Mouse (Mus musculus) midbrain, embryonic 13.5 days (tissue): ENCODE data around the gene Pik3cg. TPM values are rescaled to one million over a fixed set of nuclear protein-coding genes. Genes with fewer than 3 reads are reported as not detected.

Experiments
- ATAC-seq: fragments of 200-750 bp; cut with Nextera tagmentation; 2 replicates; pipeline ENCODE4 v1.8.0; 2017; ENCODE audit warnings: mild to moderate bottlenecking, moderate TSS enrichment, moderate library complexity
- H3K27ac ChIP-seq: fragments of 300-500 bp; sonication (generic); 2 replicates; pipeline ENCODE4 v1.5.1; 2015; ENCODE audit warnings: inconsistent platforms, mild to moderate bottlenecking, moderate library complexity
- H3K27me3 ChIP-seq: fragments of 300-500 bp; sonication (generic); 2 replicates; pipeline ENCODE4 v1.6.1; 2015; ENCODE audit warnings: mild to moderate bottlenecking, inconsistent platforms
- H3K36me3 ChIP-seq: fragments of 300-500 bp; sonication (generic); 2 replicates; pipeline ENCODE4 v1.6.1; 2015; ENCODE audit warnings: mild to moderate bottlenecking, inconsistent platforms
- H3K4me1 ChIP-seq: fragments of 300-500 bp; sonication (generic); replicated peaks from 2 replicates; pipeline ENCODE4 v1.6.1; 2015; ENCODE audit warnings: inconsistent platforms
- H3K4me2 ChIP-seq: fragments of 300-500 bp; sonication (generic); replicated peaks from 2 replicates; pipeline ENCODE4 v1.6.1; 2015; ENCODE audit warnings: moderate library complexity, mild to moderate bottlenecking, inconsistent platforms
- H3K4me3 ChIP-seq: fragments of 300-500 bp; sonication (generic); replicated peaks from 2 replicates; pipeline ENCODE4 v1.5.1; 2015; ENCODE audit warnings: mild to moderate bottlenecking, inconsistent platforms
- H3K9ac ChIP-seq: fragments of 300-500 bp; sonication (generic); replicated peaks from 2 replicates; pipeline ENCODE4 v1.6.1; 2015; ENCODE audit warnings: mild to moderate bottlenecking, inconsistent platforms
- H3K9me3 ChIP-seq: fragments of 300-500 bp; sonication (generic); 2 replicates; pipeline ENCODE4 v1.6.1; 2016; ENCODE audit warnings: mild to moderate bottlenecking, inconsistent platforms
- WGBS: fragments of 180-500 bp; shearing (Covaris S2); methylation state at CpG from one replicate; pipeline ENCODE4 v1.1.7; 2015; 5-methylcytosine and 5-hydroxymethylcytosine counted together
- polyA plus RNA-seq: library from polyadenylated mRNA; unstranded; fragments of >200 nt; fragmentation: Nextera tagmentation; extraction: Ambion mirVana; gene quantifications from 2 replicates; pipeline ENCODE4 v1.2.1, GENCODE M21; 2015

The Pik3cg gene
- polyA plus RNA-seq, 1 experiment from 2014 or later: 1.3 TPM

GRCm38 (mm10) chr12:32174437-32174836 lies 34.0 kb downstream of the Pik3cg start:
- no peak overlapping the region for H3K4me3 ChIP-seq
- H3K9ac ChIP-seq: no peak overlapping the region
- no peak overlapping the region for H3K4me2 ChIP-seq
- no peak overlapping the region for H3K27ac ChIP-seq
- no peaks in the 10 kb centered on the region for H3K27me3 ChIP-seq
- WGBS: 94% methylated on average over 6 of the region's 6 CpGs
- no peaks in the 10 kb centered on the region for H3K9me3 ChIP-seq
- H3K36me3 ChIP-seq: no peaks in the 10 kb centered on the region
- ATAC-seq: no peak
- H3K4me1 ChIP-seq: no peaks in the 10 kb centered on the region

GRCm38 (mm10) chr12:32172826-32173225 lies 35.6 kb downstream of the Pik3cg start:
- Histone ChIP-seq H3K4me2 (no peak overlapping the region), H3K27ac (no peak overlapping the region), H3K27me3 (no peaks in the 10 kb centered on the region), H3K9me3 (no peaks in the 10 kb centered on the region), H3K4me3 (no peak overlapping the region), H3K4me1 (peaks cover 5% of the 10 kb centered on the region; the same call in 1 of the 2 replicates), H3K36me3 (no peaks in the 10 kb centered on the region), H3K9ac (no peak overlapping the region)
- 92% methylated on average over 7 of the region's 7 CpGs for WGBS
- no peak for ATAC-seq

DNA sequence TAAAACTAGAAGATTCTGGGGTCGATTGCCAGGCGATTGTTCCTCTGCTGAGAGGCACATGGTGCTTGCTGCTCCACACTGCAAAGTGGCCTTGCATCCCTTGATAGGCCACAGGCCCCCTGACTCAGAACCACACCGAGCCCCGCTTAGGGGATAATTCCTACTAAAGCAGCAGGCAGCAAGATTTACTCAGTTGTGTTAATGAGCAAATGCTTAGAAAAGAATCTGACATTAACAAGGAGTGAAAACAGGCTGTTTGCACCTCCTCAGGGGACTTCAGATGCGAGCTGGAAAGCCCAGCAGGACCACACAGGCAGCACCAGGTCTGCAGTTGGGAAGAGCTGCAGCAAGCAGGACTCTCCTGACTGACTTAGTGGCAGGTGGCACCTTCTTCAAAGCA lies 39.3 kb downstream of the Pik3cg start:
- peak overlapping the region; percentile 51; the same call in 1 of the 2 replicates for H3K27ac ChIP-seq
- no peak for ATAC-seq
- no peaks in the 10 kb centered on the region for H3K27me3 ChIP-seq
- H3K36me3 ChIP-seq: no peaks in the 10 kb centered on the region
- H3K9ac ChIP-seq: no peak overlapping the region
- WGBS: 13% methylated on average over 5 of the region's 5 CpGs
- H3K4me2 ChIP-seq: no peak overlapping the region
- H3K4me3 ChIP-seq: no peak overlapping the region
- no peaks in the 10 kb centered on the region for H3K9me3 ChIP-seq
- peaks cover 5% of the 10 kb centered on the region; the same call in 1 of the 2 replicates for H3K4me1 ChIP-seq

DNA sequence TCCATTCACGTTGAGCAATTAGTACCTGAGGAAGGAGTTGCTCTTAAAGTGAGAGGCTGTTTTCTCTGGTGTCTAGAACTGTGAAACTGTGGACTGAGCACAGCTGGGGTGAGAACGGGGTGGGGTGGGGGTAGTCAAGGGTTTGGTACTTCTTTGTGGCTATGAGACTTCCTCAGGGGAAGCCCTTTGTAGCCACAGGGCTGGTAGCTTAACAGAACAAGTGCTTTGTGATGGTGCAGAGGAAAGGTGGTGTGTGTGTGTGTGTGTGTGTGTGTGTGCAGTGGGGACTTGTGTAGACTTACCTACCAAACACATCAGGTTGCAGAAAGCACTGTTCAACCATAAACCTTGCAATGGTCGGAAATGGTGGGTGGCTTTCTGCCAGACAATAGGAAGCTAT lies 39.7 kb downstream of the Pik3cg start:
- H3K36me3 ChIP-seq: no peaks in the 10 kb centered on the region
- 24% methylated on average over 3 of the region's 3 CpGs for WGBS
- ATAC-seq: no peak

GRCm38 (mm10) chr12:32163706-32164105 lies 44.8 kb downstream of the Pik3cg start:
- H3K27me3 ChIP-seq: no peaks in the 10 kb centered on the region
- H3K4me1 ChIP-seq: peaks cover 4% of the 10 kb centered on the region
- H3K4me2 ChIP-seq: no peak overlapping the region
- H3K9ac ChIP-seq: no peak overlapping the region
- H3K36me3 ChIP-seq: no peaks in the 10 kb centered on the region
- H3K27ac ChIP-seq: no peak overlapping the region
- no peak overlapping the region for H3K4me3 ChIP-seq
- WGBS: 85% methylated on average over 2 of the region's 2 CpGs
- ATAC-seq: no peak
- H3K9me3 ChIP-seq: no peaks in the 10 kb centered on the region

More for the DNA sequence above, 39.7 kb downstream of the Pik3cg start:
- Histone ChIP-seq H3K4me3 (no peak overlapping the region), H3K4me1 (peaks cover 5% of the 10 kb centered on the region; the same call in 1 of the 2 replicates), H3K9ac (no peak overlapping the region), H3K9me3 (no peaks in the 10 kb centered on the region), H3K4me2 (no peak overlapping the region), H3K27ac (no peak overlapping the region), H3K27me3 (no peaks in the 10 kb centered on the region)

GRCm38 (mm10) chr12:32158757-32159156 lies 49.7 kb downstream of the Pik3cg start:
- WGBS: 16% methylated on average over 5 of the region's 5 CpGs
- ATAC-seq: peak; percentile 85
- Histone ChIP-seq H3K4me2 (no peak overlapping the region), H3K36me3 (no peaks in the 10 kb centered on the region), H3K27ac (0 out of 2 replicates have a peak overlapping the region, but pooled peaks have one; percentile 61), H3K9ac (no peak overlapping the region), H3K9me3 (no peaks in the 10 kb centered on the region), H3K4me1 (peaks cover 5% of the 10 kb centered on the region), H3K27me3 (no peaks in the 10 kb centered on the region), H3K4me3 (no peak overlapping the region)

DNA sequence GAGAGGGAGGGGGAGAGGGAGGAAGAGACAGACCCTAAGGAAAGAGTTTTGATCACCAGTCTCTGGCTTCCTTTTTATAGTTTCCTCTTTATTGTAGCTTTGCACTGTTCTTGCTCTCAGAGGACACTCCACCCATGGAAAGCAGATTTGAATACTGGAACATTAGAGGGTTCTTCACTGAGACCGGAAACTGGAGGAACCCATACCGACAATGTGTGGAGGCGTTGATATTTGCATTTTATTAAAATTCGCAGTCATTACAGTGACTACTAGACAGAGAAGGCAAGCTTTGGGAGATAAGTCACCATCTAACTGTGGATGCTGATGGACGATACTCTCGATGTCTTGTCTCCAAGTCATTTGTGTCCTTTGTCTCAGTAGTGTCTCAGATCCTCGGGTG lies 61.9 kb downstream of the Pik3cg start:
- Histone ChIP-seq H3K9me3 (no peaks in the 10 kb centered on the region), H3K36me3 (no peaks in the 10 kb centered on the region), H3K27ac (no peak overlapping the region), H3K4me3 (no peak overlapping the region), H3K9ac (no peak overlapping the region), H3K4me2 (no peak overlapping the region), H3K27me3 (no peaks in the 10 kb centered on the region), H3K4me1 (no peaks in the 10 kb centered on the region)
- ATAC-seq: no peak
- 93% methylated on average over 7 of the region's 7 CpGs for WGBS

DNA sequence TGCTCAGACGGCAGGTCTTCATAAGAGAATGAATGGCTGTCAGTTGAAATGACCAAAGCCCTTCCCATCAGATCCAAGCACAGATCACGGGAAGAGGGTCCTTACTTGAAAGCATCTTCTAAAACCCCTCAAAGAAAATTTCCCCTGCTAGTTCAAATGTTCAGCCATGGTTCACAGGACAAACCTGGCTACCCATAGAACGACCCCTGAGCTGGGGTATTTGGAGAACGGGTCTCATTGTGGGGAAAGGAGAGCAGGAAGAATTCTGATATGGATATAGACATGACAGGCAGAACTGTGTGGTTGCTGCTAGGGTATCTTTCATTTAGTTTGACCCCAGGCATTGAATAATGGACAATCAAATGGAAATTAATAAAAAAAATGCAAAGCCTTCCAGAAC lies 62.8 kb downstream of the Pik3cg start:
- no peaks in the 10 kb centered on the region for H3K4me1 ChIP-seq
- ATAC-seq: no peak
- H3K27me3 ChIP-seq: no peaks in the 10 kb centered on the region
- no peak overlapping the region for H3K27ac ChIP-seq
- WGBS: 86% methylated on average over 4 of the region's 4 CpGs
- no peak overlapping the region for H3K9ac ChIP-seq
- no peak overlapping the region for H3K4me3 ChIP-seq
- no peaks in the 10 kb centered on the region for H3K9me3 ChIP-seq
- no peak overlapping the region for H3K4me2 ChIP-seq
- no peaks in the 10 kb centered on the region for H3K36me3 ChIP-seq

DNA sequence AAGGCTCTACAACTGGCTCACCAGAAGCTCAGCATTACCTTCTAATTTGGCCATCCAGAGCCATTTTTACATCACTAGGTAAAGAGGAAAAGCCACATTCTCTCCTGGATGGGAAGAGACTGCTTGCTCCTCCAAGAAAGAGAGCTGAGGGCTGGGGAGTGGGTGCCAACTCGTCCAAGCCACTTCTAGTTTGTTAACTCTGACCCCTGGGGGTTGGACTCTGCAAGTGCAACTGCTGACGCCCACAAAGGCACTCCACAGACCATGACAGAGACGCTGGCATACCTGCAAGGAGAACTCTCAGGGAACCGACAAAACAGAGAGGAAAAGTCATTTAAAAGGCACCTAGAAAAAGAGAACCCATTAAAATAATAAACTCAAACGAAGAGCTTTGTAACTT lies 63.9 kb downstream of the Pik3cg start:
- H3K27me3 ChIP-seq: no peaks in the 10 kb centered on the region
- H3K27ac ChIP-seq: no peak overlapping the region
- 3% methylated on average over 5 of the region's 5 CpGs for WGBS
- H3K36me3 ChIP-seq: no peaks in the 10 kb centered on the region
- no peak overlapping the region for H3K9ac ChIP-seq
- ATAC-seq: peak; percentile 89
- no peaks in the 10 kb centered on the region for H3K9me3 ChIP-seq
- H3K4me1 ChIP-seq: no peaks in the 10 kb centered on the region
- H3K4me2 ChIP-seq: no peak overlapping the region
- H3K4me3 ChIP-seq: no peak overlapping the region

- no peaks in the 10 kb centered on the region for H3K4me1 ChIP-seq
- ATAC-seq: no peak
- no peak overlapping the region for H3K4me2 ChIP-seq
- no peaks in the 10 kb centered on the region for H3K27me3 ChIP-seq
- H3K36me3 ChIP-seq: no peaks in the 10 kb centered on the region
- H3K9ac ChIP-seq: no peak overlapping the region
- no peak overlapping the region for H3K4me3 ChIP-seq
- no peaks in the 10 kb centered on the region for H3K9me3 ChIP-seq
- 86% methylated on average over 5 of the region's 5 CpGs for WGBS
- H3K27ac ChIP-seq: no peak overlapping the region
Observed at GRCm38 (mm10) chr12:32143782-32144181, 64.7 kb downstream of the Pik3cg start.

- H3K27me3 ChIP-seq: no peaks in the 10 kb centered on the region
- H3K36me3 ChIP-seq: no peaks in the 10 kb centered on the region
- H3K4me2 ChIP-seq: no peak overlapping the region
- H3K9me3 ChIP-seq: no peaks in the 10 kb centered on the region
- no peaks in the 10 kb centered on the region for H3K4me1 ChIP-seq
- no peak overlapping the region for H3K9ac ChIP-seq
- WGBS: 79% methylated on average over 4 of the region's 4 CpGs
- H3K4me3 ChIP-seq: no peak overlapping the region
- H3K27ac ChIP-seq: no peak overlapping the region
- ATAC-seq: no peak
Observed at GRCm38 (mm10) chr12:32143151-32143550, 65.3 kb downstream of the Pik3cg start.

DNA sequence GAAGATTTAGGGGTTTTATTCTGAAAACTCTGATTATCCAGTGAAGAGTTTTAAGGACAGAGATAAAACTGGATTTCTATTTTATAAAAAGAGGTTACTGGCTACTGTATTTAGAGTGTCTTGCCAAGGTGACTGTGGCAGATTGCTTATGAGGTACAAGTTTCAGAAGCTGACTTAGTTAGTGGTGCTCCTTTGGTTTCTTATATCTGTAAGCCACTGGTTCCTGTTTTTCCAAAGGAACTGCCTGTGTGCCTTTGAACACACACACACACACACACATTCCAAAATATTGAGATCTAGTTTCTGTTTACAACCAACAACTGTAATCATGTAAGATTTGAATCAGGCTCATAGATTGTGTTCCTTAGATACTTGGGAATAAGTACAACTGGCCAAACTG lies 66.7 kb downstream of the Pik3cg start:
- Histone ChIP-seq H3K9me3 (no peaks in the 10 kb centered on the region), H3K4me2 (no peak overlapping the region), H3K36me3 (no peaks in the 10 kb centered on the region), H3K9ac (no peak overlapping the region), H3K4me1 (no peaks in the 10 kb centered on the region), H3K27ac (no peak overlapping the region), H3K27me3 (no peaks in the 10 kb centered on the region), H3K4me3 (no peak overlapping the region)
- ATAC-seq: no peak

GRCm38 (mm10) chr12:32138831-32139230 lies 69.6 kb downstream of the Pik3cg start:
- Histone ChIP-seq H3K27me3 (no peaks in the 10 kb centered on the region), H3K9me3 (no peaks in the 10 kb centered on the region), H3K4me3 (no peak overlapping the region), H3K4me2 (no peak overlapping the region), H3K27ac (no peak overlapping the region), H3K4me1 (peaks cover 3% of the 10 kb centered on the region; the same call in 1 of the 2 replicates), H3K9ac (no peak overlapping the region), H3K36me3 (no peaks in the 10 kb centered on the region)
- 78% methylated on average over 5 of the region's 5 CpGs for WGBS
- ATAC-seq: no peak
